Mouse (Mus musculus): ENCODE results near the gene Fgfrl1.

Gene Fgfrl1

DNA sequence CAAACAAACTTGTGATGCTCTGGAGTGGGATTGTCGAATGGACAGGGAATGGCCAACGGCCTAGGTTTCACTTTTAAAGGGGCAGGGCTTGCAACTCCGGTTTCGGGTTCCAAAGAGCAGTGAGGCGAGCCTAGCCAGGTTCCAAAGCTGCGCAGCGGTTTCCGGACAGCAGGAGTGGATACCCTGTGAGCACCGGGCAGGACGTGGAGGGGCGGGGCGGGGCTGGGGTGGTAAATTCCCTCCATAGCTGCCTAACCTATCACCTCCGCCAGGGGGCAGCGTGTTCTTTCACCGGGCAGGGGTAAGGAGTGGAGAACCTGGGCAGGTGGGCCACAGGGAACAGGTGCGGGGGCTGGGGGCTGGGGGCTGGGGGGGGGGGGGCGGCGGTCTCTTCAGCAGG, at the start of gene Fgfrl1:
Gene Fgfrl1, plus strand, starts transcription at position 112 of the 400 bp plus-strand sequence.
- DNase-seq, result peak; percentile 46

DNA sequence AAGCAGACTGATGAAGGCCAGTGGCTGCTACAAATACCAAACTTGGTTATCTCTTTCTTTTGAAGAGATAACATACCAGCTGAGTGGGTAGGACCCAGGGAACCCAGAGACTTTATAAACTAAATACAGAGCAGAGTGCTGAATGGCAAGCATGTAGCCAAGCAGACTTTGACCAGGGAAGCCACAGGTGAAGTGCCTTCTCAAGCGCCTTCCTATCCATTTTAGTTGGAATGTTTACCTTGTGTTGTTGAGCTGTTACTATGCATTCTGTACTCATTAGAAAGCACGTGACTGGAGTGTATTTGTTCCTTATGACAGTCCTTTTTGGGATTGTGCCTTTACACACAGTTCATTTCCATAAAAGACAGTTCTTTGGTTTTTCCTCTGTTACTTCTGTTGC, 48.5 kb upstream of the Fgfrl1 start:
- DNase-seq, result no peak

DNA sequence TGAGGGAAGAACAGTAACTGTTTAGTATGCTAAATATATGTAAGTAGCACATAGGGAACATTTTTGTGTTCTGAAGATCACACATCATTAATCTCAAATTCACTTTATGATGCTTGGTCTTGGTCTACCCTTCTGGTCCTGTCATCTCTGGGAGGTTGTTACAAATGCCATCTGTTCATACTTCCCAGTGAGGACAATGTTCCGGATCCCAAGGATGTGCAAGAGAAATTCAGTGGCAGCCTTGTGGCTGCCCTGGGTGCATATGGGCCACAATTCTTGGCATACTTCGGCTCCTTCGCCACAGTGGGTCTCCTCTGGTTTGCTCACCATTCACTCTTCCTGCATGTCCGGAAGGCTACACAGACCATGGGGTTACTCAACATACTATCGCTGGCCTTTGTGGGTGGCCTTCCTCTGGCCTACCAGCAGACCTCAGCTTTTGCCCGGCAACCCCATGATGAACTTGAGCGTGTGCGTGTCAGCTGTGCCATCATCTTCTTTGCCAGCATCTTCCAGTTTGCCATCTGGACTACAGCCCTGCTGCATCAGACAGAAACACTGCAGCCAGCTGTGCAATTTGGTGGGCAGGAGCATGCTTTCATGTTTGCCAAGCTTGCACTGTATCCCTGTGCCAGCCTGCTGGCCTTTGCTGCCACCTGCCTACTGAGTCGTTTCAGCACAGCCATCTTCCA, 46.4 kb upstream of the Fgfrl1 start:
- DNase-seq, result no peak

DNA sequence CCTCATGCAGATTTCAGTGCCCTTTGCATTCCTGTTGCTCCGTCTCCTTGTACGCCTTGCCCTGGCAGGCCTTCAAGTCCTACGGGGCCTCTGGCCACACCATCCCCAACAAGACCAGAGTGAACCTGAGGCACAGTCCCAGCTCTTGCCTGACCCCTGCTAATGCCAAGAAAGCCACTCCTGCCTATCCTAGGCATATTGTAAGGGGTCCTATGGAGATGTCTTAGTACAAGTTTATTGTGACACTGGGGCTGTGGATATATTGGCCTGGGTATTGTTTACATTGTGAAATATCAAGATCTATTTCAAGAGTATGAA, 45.9 kb upstream of the Fgfrl1 start:
- no peak for DNase-seq

DNA sequence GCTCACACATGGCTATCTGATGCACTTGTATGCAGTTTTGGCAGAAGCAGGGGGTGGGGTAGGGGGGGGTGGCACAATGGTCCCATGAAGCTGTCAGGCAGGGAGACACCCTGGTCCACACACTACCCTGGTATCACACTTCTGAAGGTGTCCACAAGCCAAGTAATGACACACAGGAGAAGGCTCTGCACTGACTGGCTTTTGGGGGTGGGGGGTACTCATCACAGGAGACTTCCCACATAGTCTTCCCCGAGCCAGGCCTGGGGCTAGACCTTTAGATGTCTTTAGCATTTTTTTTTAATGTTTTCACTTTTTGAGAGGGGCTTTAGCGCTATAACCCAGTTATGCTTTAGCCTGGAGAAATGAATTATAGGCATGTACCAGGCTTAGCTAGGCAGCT, 44.9 kb upstream of the Fgfrl1 start:
- DNase-seq, result no peak

DNA sequence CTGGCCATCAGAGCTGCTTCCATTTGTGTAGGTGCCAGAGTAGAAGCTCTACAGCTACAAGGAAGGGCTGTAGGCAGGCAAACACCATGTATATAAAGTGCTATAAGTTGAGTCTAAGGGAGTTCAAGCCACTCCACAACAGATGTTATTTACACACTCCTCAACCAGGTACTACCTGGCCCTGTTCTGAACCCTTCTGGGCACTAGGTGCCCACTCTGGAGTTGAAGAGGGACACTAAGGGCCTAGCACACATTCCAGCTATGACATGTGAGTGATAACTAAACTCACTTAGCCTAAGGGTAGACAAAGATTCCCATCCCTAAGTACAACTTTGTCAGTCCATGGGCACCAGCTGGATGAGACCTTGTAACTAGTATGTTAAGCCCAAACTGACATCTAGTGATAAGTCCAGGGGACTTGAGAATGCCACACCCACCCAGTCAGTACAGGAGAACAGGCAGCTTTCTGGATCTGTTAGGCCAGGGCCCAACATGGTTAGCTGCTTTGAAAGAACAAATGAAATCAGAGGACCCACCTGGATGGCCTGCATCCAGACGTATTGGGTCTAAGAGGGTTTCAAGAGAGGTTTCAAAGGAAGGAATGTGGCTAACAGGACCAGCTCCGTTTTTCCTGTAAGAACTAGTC, 44.2 kb upstream of the Fgfrl1 start:
- no peak for DNase-seq

DNA sequence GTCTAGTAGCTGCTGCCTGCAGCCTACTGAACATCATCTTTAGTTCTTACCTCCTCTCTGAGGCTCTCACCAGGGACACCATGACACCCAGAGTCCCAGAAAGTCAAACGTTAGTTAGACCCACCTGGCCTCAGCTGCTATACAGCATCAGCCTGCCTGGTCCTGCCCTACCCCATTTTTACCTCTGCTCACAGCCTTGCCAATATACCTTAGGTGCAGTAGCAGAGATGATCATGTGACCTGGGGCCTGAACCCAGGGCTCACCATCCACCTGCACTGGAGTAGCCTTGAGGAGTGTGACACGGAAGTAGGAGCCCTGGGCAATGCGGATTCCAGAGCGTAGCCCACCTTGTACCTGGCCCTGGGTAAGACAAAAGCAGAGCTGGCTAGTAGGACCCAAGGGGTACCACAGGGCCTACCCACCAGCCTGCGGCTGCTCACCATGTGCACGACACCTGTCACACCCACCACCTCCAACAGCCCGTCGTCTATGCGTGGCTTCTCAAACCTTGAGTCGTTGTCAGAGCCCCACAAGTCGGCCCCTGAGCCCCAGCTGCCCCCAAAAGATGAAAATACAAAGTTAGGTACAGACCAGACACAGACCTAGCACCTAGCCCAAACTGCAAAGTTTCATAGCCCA, 43.1 kb upstream of the Fgfrl1 start:
- DNase-seq, result no peak

DNA sequence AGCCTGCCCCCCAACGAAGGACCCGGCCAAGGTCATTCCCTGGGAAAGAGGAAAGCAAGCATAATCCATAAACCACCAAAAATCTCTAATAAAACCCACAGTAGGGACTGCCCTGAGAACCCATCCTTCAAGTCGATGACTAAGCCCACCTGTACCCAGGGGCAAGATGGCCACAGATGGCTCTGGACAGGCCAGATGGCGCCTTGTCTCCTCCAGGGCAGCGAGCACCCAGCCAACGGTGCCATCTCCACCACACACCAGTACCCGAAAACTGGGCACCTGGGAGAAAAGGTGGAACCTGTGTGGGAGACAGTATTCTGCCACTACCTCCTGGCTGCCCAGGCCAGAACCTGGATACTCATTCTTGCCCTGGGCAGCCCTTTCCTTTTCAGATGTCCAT, 41.8 kb upstream of the Fgfrl1 start:
- DNase-seq, result no peak

DNA sequence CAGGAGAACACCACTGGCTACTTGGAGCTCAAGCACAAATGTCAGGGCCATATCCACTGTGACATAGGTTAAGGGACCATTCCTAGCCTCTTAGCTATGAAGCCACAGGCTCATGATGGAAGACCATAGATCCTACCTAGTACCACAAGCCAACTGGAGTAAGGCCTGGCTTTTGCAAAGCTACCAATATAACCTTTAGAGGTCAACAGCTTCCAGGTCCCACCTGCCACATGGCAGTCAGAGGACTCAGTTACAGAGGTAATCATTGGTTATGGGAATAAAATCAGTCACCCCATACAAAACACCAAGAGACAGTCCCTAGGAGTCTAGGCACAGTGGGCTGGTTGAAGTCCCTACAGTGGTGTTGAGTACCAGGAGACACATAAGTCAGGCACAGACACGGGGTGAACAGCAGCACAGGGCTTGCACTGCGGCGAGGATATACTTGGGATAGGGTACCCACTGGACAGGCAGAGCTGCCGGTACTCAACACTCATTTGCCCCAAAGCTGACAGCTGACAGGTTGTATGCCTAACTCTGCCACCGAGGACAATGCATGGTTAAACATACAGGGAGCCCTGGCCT, 41.0 kb upstream of the Fgfrl1 start:
- DNase-seq, result no peak

DNA sequence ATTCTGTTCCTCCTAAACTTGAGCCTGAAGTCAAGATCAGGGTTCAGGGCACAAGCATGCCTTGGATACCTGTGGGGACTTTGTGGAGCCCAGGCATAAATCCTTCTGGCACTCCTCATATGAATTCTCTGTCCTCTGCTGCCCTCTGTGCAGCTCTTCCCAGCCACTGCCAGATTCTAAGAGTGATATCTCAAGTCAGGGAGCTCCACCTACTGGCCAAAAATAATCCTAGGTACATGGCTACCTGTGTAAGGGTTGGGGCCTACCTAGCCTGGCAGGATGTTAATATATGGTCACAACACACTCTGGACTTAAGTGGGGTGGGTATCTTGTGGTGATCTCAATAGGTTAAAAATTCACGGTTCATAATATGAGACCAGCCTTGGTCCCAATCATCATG, 40.4 kb upstream of the Fgfrl1 start:
- DNase-seq, result no peak

DNA sequence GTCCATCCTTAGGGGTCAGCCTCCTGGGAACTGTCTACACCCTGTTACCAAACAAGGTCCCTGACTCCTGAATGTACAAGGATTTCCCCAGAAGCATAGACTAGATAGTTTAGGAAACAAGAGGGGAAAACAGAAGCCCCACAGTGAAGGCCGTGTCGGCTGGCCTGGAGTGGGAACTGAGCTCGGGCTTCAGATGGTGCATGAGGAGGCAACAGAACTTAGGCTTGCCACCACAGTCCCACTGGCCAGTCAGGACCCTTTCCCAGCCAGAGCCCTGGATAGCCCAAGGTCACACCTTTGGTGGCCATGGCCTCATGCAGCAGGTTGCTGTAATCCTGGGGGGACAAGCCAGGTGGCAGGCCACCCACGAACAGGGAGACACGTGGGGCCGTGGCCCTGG, 38.8 kb upstream of the Fgfrl1 start:
- DNase-seq, result no peak

DNA sequence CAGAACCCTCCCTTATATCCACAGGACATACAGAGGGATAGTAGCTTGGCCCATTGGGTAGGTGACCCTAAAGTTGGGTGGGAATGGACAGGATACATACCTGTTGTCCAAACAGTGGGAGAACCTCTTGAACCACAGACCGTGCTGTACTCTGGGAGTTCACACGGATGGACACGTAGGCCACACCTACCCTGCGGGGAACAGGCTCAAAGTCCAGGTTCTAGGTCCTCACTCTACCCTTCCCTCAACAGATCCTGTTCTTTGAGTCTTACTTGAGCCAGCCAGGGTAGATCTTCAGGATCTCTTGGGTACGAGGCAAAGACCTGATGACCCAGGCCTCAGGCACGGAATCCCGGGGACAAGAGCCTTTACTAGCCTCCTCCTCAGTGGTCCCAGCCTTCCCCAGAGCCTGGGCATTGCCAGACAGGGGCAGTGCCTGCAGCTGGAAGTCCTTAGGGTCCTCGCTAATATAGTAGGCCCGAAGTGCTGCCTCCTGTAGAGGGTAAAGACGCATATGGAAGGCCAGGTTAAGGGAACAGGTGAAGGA, 37.7 kb upstream of the Fgfrl1 start:
- no peak for DNase-seq

DNA sequence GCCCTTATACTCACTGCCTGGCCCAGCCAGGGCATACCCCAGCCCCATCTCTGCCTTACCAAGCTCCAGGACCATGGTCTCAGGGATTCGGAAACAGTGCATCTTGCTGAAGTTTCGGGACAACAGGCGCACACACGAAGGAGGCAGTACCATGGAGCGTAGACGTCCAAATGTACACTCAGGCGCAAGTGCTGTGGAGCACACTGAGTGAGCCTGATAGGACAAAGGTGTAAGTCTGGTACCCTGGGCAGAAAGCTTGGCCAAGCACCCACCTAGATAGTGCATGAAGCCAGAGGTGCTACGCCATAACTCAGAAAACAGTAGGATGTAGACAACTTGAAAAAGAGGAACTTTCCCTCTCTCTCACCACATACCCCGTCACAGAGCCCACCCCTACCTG, 36.8 kb upstream of the Fgfrl1 start:
- no peak for DNase-seq

DNA sequence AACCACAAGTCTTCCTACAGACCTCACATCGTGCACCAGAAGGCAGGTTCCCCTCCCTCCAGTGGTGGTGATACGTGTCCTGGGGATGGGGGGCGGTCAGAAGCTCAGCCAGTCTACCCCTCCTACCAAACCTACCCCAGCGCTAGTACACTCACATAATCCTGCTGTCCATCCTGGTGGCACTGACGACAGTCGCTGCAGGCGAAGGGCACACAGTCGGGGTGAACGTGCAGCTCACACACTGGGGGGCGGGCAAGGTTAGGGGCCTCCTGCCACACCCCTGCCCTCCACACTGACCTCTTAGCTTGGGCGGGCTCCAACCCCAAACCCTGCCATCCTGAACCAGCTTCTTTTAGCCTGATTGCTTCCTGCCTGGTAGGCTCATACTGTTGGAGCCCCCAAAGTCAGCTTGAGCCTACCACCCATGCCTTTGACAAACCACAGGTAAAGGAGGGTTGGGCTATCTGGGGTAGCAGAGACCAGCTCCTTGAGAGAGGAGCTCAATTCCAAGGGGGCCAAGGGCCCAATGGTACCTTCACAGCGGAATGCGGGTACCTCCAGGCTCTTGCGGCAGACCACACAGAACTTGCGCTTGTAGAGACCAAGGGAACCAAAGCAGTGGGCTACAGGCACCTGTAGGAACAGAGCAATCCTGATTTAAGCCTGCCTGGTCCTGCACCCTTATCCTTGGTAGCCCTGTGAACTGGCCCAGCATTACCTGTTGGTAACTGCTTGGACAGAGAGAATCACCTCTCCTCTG, 36.1 kb upstream of the Fgfrl1 start:
- no peak for DNase-seq

DNA sequence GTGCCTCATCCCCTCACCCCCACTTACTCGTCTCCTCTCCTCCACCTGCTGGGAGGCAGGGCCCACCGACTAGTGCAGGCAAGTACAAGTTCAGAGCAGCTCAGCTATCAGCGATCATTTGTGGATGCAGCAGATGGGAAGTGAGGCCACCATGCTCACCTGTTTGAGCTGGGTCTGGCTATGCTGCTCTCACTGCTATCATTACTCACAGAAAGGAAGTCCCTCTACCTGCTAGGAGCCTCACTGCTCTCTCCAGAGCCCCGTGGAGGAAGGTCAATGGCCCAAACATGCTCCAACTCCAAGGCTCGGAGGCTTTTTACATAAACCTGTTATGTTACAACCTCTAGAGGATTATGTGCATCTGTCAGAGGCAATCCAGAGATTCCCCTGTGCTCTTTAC, 34.8 kb upstream of the Fgfrl1 start:
- DNase-seq, result no peak

DNA sequence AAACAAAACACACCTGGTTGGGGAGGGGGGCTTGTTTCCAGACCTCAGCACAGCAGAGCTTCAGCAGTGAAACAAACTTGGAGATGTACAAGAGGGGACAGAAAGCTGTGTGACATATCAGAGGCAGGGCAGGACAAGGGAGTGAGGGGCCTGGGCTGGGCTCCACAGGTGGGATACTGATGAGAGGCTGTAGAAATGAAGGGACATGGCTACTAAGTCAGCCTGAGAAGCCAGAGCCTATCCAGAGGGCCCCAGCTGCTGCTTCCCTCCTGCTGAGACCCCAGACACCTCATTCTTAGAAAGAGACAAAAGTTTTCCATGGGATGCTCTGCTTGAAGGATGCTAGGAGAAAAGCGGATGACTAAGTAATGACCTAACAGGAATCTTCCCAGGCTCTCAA, 33.6 kb upstream of the Fgfrl1 start:
- no peak for DNase-seq

DNA sequence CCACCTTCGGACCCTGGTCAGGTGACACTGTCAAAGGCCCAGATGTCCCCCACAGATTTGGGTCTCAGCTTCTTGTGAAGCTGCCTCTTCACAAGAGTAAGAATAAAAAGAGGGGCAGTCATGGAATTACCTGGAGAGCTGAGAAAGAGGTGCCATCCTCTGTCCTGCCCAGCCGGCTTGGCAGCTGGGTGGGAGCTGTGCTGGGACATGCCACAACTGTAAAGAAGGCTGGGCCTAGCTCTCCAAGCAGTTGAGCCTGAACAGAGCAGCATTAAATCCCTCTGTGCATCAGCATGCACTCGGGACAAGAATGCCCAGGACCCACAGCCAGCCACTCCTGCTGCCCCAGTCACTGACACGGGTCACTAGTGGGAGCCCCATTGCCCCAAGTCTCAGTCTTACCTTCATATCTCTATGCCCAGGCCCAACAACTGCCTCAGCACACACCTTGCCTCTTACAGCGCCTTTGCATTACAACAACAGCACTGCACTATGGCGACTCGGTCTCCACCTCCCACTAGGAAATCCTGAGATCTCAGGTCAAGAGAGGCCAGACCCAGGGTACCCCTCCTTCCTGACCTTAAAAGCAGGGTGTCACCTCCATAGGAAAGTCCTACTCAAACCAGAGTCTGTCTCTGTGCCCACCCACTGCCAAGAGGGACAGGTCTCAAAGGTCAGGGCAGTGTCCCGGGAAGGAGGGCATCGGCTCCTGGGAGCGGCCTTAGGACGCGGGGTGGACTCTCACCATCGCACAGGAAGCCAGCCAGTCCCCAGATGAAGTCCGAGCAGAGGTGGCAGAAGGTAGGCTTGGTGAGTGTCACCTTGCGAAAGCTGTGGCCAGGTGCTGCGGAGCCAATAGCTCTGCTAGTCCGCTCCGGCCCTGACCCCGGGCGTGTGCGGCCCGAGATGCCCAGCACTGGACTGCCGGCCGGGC, 32.2 kb upstream of the Fgfrl1 start, which contains the start of gene Idua:
Gene Idua, plus strand, starts transcription at position 634 of the 934 bp plus-strand sequence.
- DNase-seq, result no peak

DNA sequence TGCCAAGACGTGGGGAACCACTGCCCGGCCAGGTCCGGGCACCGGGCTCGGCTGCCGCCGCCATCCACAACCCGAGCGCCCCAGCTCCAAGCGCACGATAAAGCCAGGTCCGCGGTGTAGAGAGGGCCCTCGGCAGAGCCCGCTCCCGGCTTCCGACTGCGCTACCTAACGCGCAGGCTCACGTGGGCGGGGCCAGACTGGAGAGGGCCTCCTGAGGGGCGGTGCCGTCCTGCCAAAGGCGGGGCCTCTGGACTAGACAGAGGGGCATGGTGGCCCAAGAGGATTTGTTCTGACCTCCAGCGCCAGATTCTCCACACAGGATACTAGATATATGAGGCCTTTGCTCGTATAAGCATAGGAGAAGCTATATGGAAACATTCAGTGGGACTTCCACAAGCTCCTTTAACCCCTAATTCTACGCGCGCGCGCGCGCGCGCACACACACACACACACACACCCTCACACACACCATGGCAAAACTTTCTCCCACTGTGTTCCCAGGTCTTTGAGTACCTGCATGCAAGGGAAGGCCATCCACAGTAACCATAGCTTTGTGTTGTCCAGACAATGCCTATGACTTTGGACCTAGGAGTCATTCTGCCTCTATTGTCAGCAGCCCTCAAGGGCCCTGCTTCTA, 31.4 kb upstream of the Fgfrl1 start:
- DNase-seq, result peak; percentile 88

DNA sequence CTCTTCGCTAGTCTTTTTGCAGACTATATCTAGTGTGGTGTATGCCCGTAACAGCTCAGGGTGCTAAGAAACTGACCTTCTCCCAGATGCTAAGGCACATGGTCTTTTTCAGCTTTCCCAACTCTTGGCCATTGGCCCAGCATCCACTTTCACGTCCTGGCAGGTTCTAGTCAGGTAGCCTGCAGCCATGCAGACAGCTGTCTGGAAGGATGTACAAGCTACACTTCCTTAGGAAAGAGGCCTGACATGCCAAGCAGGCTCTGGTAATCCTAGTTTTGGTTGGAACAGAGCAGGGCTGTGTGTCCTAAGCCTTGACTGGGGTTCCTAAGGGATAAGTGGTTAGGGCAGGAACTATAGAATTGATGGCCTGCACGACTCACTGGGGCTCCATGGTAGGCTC, 29.4 kb upstream of the Fgfrl1 start:
- no peak for DNase-seq

DNA sequence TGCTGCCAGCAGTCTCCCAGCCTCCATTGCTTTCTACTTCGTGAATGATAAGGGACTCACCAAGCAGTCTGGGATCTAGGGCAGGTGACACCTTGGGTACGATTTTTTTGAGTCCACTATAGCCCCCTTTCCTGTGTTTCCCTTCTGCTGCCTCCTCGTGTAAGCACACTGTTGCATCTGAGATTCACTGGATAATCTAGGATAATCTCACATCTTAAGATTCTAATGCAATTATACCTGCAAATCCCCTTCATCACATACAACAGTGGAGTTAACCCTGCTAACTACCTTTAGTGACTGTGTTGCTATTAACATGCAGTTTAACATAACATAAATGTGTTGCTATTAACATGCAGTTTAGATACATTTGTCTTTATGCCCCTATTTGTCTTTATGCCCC, 27.1 kb upstream of the Fgfrl1 start:
- DNase-seq, result no peak

DNA sequence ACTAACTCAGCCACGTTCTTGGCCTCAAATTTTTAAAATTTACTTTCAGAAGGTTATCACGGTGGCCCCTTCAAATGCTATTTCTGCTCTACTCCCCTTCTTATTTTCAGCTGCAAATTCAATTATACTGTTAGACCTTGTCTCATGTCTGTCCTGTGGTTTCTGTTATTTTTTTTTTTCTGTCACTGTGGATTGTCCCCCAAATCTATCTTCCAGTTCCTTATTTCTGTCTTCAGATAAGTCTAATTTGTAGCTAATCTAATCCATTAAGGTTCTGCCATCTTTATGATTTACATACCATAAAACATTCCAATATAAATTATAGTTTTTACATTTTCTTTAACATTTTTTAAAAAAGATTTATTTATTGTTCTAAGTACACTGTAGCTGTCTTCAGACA, 24.8 kb upstream of the Fgfrl1 start:
- no peak for DNase-seq

Measured in right cerebral cortex, postnatal 4 days (tissue).